Mouse (Mus musculus) layer of hippocampus, postnatal 36 days (tissue): Measurements from ENCODE around the gene Cfap161. TPM values are rescaled to one million over a fixed set of nuclear protein-coding genes. Genes with fewer than 3 reads are reported as not detected.

Experiments
- DNase-seq, 2 experiments: peaks; one replicate each; pipeline ENCODE4 v3.0.0; 2022
- total RNA-seq, 2 experiments: library from RNA; stranded (reverse); gene quantifications; 2 replicates each; pipeline ENCODE4 v1.2.3; 2021

The Cfap161 gene
- total RNA-seq, 2 experiments from 2014 or later = 1.7 TPM

GRCm38 (mm10) chr7:83739680-83740310 is 54.9 kb downstream of the Cfap161 start:
- no peak for DNase-seq

- no peak for DNase-seq
These were observed 55.8 kb downstream of the Cfap161 start for GRCm38 (mm10) chr7:83738623-83739462.

GRCm38 (mm10) chr7:83737914-83738490 is 56.7 kb downstream of the Cfap161 start:
- DNase-seq = no peak

- no peak for DNase-seq
These were observed 58.2 kb downstream of the Cfap161 start for GRCm38 (mm10) chr7:83736341-83737115.

- DNase-seq = no peak
These were observed 59.4 kb downstream of the Cfap161 start for GRCm38 (mm10) chr7:83735108-83735781.

- no peak for DNase-seq
These were observed 60.0 kb downstream of the Cfap161 start for GRCm38 (mm10) chr7:83734671-83735082.

- no peak for DNase-seq
These were observed 60.4 kb downstream of the Cfap161 start for GRCm38 (mm10) chr7:83734246-83734645.

GRCm38 (mm10) chr7:83732781-83733180 is 61.9 kb downstream of the Cfap161 start:
- DNase-seq = no peak

- DNase-seq = peak; percentile 70 to 77
These were observed 62.6 kb downstream of the Cfap161 start for GRCm38 (mm10) chr7:83731961-83732666.

GRCm38 (mm10) chr7:83731297-83731696 is 63.4 kb downstream of the Cfap161 start:
- DNase-seq = no peak

GRCm38 (mm10) chr7:83726936-83727632 is 67.6 kb downstream of the Cfap161 start:
- no peak for DNase-seq

- DNase-seq = no peak
These were observed 68.9 kb downstream of the Cfap161 start for GRCm38 (mm10) chr7:83725801-83726200.

- no peak for DNase-seq
These were observed 70.1 kb downstream of the Cfap161 start for GRCm38 (mm10) chr7:83724541-83724940.

Other genes starting within 250 kb of the Cfap161 start
- gene Tmc3, start 210.0 kb downstream of the Cfap161 start, total RNA-seq = under 1 TPM; 0.22 to 0.23 TPM
- 10 to 100 TPM; 17.2 to 18.1 TPM for gene Stard5, start 162.9 kb downstream of the Cfap161 start, total RNA-seq
- 10 to 100 TPM; 58.8 to 63.9 TPM for gene Il16, start 49.2 kb downstream of the Cfap161 start, total RNA-seq
- gene Tlnrd1, start 89.4 kb upstream of the Cfap161 start, total RNA-seq = 10 to 100 TPM; 20.0 to 20.8 TPM
- 10 to 100 TPM; 57.7 to 76.4 TPM for gene Mesd, start 89.6 kb upstream of the Cfap161 start, total RNA-seq